Mouse (Mus musculus): ENCODE data around the gene 4932414N04Rik. TPM values are rescaled to one million over a fixed set of nuclear protein-coding genes. Genes with fewer than 3 reads are reported as not detected.

4932414N04Rik gene
- polyA plus RNA-seq (2014; fragmentation: Illumina TruSeq; extraction: RNeasy Lipid Tissue Mini Kit (QIAGEN cat#74804); ENCODE audit: low read depth, low replicate concordance), result not detected

DNA sequence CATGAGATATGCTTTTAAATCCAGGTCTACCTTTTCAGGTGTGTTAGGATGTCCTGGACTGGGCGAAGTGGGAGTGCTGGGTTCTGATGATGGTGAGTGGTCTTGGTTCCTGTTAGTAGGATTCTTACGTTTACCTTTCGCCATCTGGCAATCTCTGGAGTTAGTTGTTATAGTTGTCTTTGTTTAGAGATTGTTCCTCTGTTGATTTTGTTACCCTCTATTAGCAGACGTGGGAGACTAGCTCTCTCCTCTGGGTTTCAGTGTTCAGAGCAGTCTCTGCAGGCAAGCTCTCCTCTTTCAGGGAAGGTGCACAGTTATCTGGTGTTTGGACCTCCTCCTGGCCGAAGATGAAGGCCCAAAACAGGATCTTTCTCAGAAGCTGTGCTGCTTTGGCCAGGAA is at the start of gene 4932414N04Rik:
Gene 4932414N04Rik (plus strand): TSS at position 301 of the 400 bp plus-strand sequence.

Other genes starting within 250 kb of the 4932414N04Rik start
- gene Stk39, start 184.2 kb upstream of the 4932414N04Rik start, polyA plus RNA-seq (2014; fragmentation: Illumina TruSeq; extraction: RNeasy Lipid Tissue Mini Kit (QIAGEN cat#74804); ENCODE audit: low read depth, low replicate concordance), result 54.0 TPM
- gene 4933409G03Rik, start 74.1 kb upstream of the 4932414N04Rik start, polyA plus RNA-seq (2014; fragmentation: Illumina TruSeq; extraction: RNeasy Lipid Tissue Mini Kit (QIAGEN cat#74804); ENCODE audit: low read depth, low replicate concordance), result not detected
- 121 TPM for gene Cers6, start 205.0 kb downstream of the 4932414N04Rik start, polyA plus RNA-seq (2014; fragmentation: Illumina TruSeq; extraction: RNeasy Lipid Tissue Mini Kit (QIAGEN cat#74804); ENCODE audit: low read depth, low replicate concordance)